Comparison of ENCODE assay signal across 8 mouse cellular contexts in genomic region chr17:25833961-25834594, GRCm38 (mm10). TPM values are rescaled to one million over a fixed set of nuclear protein-coding genes. Genes with fewer than 3 reads are reported as not detected.
DNase-seq lines count a peak whose midpoint lies in the region; ATAC-seq and TF ChIP-seq lines count a peak whose summit lies in the region.

No protein-coding gene starts in this region.

- peak overlapping the region; percentile 79 for H3K4me2 ChIP-seq in embryonic facial prominence, embryonic 12.5 days (replicated peaks)
- H3K4me2 ChIP-seq in hindbrain, embryonic 15.5 days = peak overlapping the region; percentile 92
- H3K4me2 ChIP-seq in liver, embryonic 14.5 days (ENCODE audit: low read depth) = peak overlapping the region; percentile 83
- peak overlapping the region; percentile 81 for H3K4me2 ChIP-seq in stomach, embryonic 16.5 days (ENCODE audit: low read depth, low read length)

- no peak for ATAC-seq in embryonic facial prominence, embryonic 12.5 days (ENCODE audit: insufficient number of reproducible peaks, insufficient read depth, low FRiP score, low TSS enrichment)
- no peak for ATAC-seq in hindbrain, embryonic 15.5 days (ENCODE audit: low FRiP score, low read depth)
- ATAC-seq in liver, embryonic 14.5 days (ENCODE audit: insufficient read depth) = no peak
- no peak for ATAC-seq in stomach, embryonic 16.5 days (ENCODE audit: insufficient read depth, low FRiP score)
- no peak for ATAC-seq in CD4-positive, CD25-positive, alpha-beta regulatory T cell, adult 4 months

- H3K4me3 ChIP-seq in embryonic facial prominence, embryonic 12.5 days = peak overlapping the region; percentile 69
- peak overlapping the region; percentile 57 for H3K4me3 ChIP-seq in hindbrain, embryonic 15.5 days
- H3K4me3 ChIP-seq in liver, embryonic 14.5 days (ENCODE audit: insufficient read depth in 1 of 2, low read depth in 2 of 2, low read length in 2 of 2) = peak overlapping the region; percentile 63 to 70
- H3K4me3 ChIP-seq in stomach, embryonic 16.5 days (replicated peaks; ENCODE audit: low read length) = peak overlapping the region; percentile 90

- peaks cover 42% of the 10 kb centered on the region for H3K36me3 ChIP-seq in embryonic facial prominence, embryonic 12.5 days
- H3K36me3 ChIP-seq in hindbrain, embryonic 15.5 days = peaks cover 19% of the 10 kb centered on the region
- H3K36me3 ChIP-seq in liver, embryonic 14.5 days (replicated peaks; ENCODE audit: control insufficient read depth, insufficient read depth, low read depth) = peaks cover 15% of the 10 kb centered on the region
- H3K36me3 ChIP-seq in stomach, embryonic 16.5 days (ENCODE audit: control insufficient read depth, insufficient read depth, low read length) = peaks cover 24% of the 10 kb centered on the region

- 39% methylated on average over 6 of the region's 6 CpGs for WGBS in embryonic facial prominence, embryonic 12.5 days
- 50% methylated on average over 6 of the region's 6 CpGs for WGBS in hindbrain, embryonic 15.5 days
- WGBS in liver, embryonic 14.5 days (ENCODE audit: insufficient replicate concordance) = 41% methylated on average over 6 of the region's 6 CpGs
- 11% methylated on average over 6 of the region's 6 CpGs for WGBS in stomach, embryonic 16.5 days

- no peaks in the 10 kb centered on the region for H3K9me3 ChIP-seq in embryonic facial prominence, embryonic 12.5 days
- H3K9me3 ChIP-seq in hindbrain, embryonic 15.5 days = no peaks in the 10 kb centered on the region
- no peaks in the 10 kb centered on the region for H3K9me3 ChIP-seq in liver, embryonic 14.5 days (ENCODE audit: control insufficient read depth, low read length)
- H3K9me3 ChIP-seq in stomach, embryonic 16.5 days (replicated peaks; ENCODE audit: control insufficient read depth, low read length) = no peaks in the 10 kb centered on the region

- H3K9ac ChIP-seq in embryonic facial prominence, embryonic 12.5 days = peak overlapping the region; percentile 87
- peak overlapping the region; percentile 70 for H3K9ac ChIP-seq in hindbrain, embryonic 15.5 days
- H3K9ac ChIP-seq in liver, embryonic 14.5 days (replicated peaks) = peak overlapping the region; percentile 66
- peak overlapping the region; percentile 90 for H3K9ac ChIP-seq in stomach, embryonic 16.5 days (ENCODE audit: low read length)

- no peak for TF ChIP-seq CTCF in liver, embryonic 14.5 days (IDR thresholded peaks at IDR 0.05; ENCODE audit: low read depth)

- TF ChIP-seq EP300 in liver, embryonic 14.5 days (IDR thresholded peaks at IDR 0.05; ENCODE audit: low read depth) = no peak

- DNase-seq in cerebellum, adult 11-12 months = peak; percentile 75
- no peak for DNase-seq in cerebellum, postnatal 36 days
- no peak for DNase-seq in liver, embryonic 14.5 days (ENCODE audit: low read depth in 3 of 3, low spot score in 3 of 3)
- DNase-seq in embryo, embryonic 10.5 days (ENCODE audit: low spot score) = no peak

- H3K4me1 ChIP-seq in embryonic facial prominence, embryonic 12.5 days = peaks cover 69% of the 10 kb centered on the region
- H3K4me1 ChIP-seq in hindbrain, embryonic 15.5 days (replicated peaks) = peaks cover 82% of the 10 kb centered on the region
- H3K4me1 ChIP-seq in liver, embryonic 14.5 days (replicated peaks; ENCODE audit: control insufficient read depth in 2 of 2, insufficient read depth in 2 of 2, low read length in 1 of 2) = peaks cover 9 to 17% of the 10 kb centered on the region in 2 experiments
- H3K4me1 ChIP-seq in stomach, embryonic 16.5 days (ENCODE audit: control insufficient read depth, insufficient read depth, low read length) = peaks cover 59% of the 10 kb centered on the region

- H3K27me3 ChIP-seq in embryonic facial prominence, embryonic 12.5 days = no peaks in the 10 kb centered on the region
- H3K27me3 ChIP-seq in hindbrain, embryonic 15.5 days = no peaks in the 10 kb centered on the region
- H3K27me3 ChIP-seq in liver, embryonic 14.5 days (ENCODE audit: control insufficient read depth, insufficient read depth, low read length) = no peaks in the 10 kb centered on the region
- H3K27me3 ChIP-seq in stomach, embryonic 16.5 days (ENCODE audit: control insufficient read depth, insufficient read depth, low read length) = no peaks in the 10 kb centered on the region

- peak overlapping the region; percentile 89 for H3K27ac ChIP-seq in embryonic facial prominence, embryonic 12.5 days
- peak overlapping the region; percentile 98 for H3K27ac ChIP-seq in hindbrain, embryonic 15.5 days (replicated peaks)
- H3K27ac ChIP-seq in liver, embryonic 14.5 days = peak overlapping the region; percentile 47
- H3K27ac ChIP-seq in stomach, embryonic 16.5 days (ENCODE audit: low read length) = peak overlapping the region; percentile 99

RNA-seq across cellular contexts. Expression of gene Stub1, which starts 0.9 kb away (rescaled TPM):
- polyA plus RNA-seq in embryonic facial prominence, embryonic 12.5 days (2016; fragmentation: Nextera tagmentation; extraction: Ambion mirVana) = 334 and 338 TPM in 2 replicates
- polyA plus RNA-seq in hindbrain, embryonic 15.5 days (2015; fragmentation: Nextera tagmentation; extraction: Ambion mirVana) = 358 and 382 TPM in 2 replicates
- 70.2 and 85.1 TPM in 2 replicates for polyA plus RNA-seq in liver, embryonic 14.5 days (2012; rRNA removed)
- 96.7 and 100 TPM in 2 replicates for polyA plus RNA-seq in liver, embryonic 14.5 days (2014; fragmentation: Nextera tagmentation; extraction: Ambion mirVana)
- polyA plus RNA-seq in stomach, embryonic 16.5 days (2015; fragmentation: Nextera tagmentation; extraction: Ambion mirVana) = 312 and 314 TPM in 2 replicates
- polyA plus RNA-seq in CD4-positive, CD25-positive, alpha-beta regulatory T cell, adult 4 months (2017; shearing (Covaris generic)) = 10 to 100 TPM; 75.1 to 75.2 TPM

RNA-seq across cellular contexts. Expression of gene Rhbdl1, which starts 3.0 kb away (rescaled TPM):
- polyA plus RNA-seq in embryonic facial prominence, embryonic 12.5 days (2016; fragmentation: Nextera tagmentation; extraction: Ambion mirVana) = 1.2 and 1.6 TPM in 2 replicates
- polyA plus RNA-seq in hindbrain, embryonic 15.5 days (2015; fragmentation: Nextera tagmentation; extraction: Ambion mirVana) = 51.9 and 56.8 TPM in 2 replicates
- polyA plus RNA-seq in liver, embryonic 14.5 days (2012; rRNA removed) = 1.5 and 2.0 TPM in 2 replicates
- polyA plus RNA-seq in liver, embryonic 14.5 days (2014; fragmentation: Nextera tagmentation; extraction: Ambion mirVana) = 0.35 and 0.58 TPM in 2 replicates
- 2.5 and 2.8 TPM in 2 replicates for polyA plus RNA-seq in stomach, embryonic 16.5 days (2015; fragmentation: Nextera tagmentation; extraction: Ambion mirVana)
- polyA plus RNA-seq in CD4-positive, CD25-positive, alpha-beta regulatory T cell, adult 4 months (2017; shearing (Covaris generic)) = not detected

RNA-seq across cellular contexts. Expression of gene Jmjd8, which starts 5.4 kb away (rescaled TPM):
- polyA plus RNA-seq in embryonic facial prominence, embryonic 12.5 days (2016; fragmentation: Nextera tagmentation; extraction: Ambion mirVana) = 53.9 and 57.0 TPM in 2 replicates
- 51.1 and 55.0 TPM in 2 replicates for polyA plus RNA-seq in hindbrain, embryonic 15.5 days (2015; fragmentation: Nextera tagmentation; extraction: Ambion mirVana)
- polyA plus RNA-seq in liver, embryonic 14.5 days (2012; rRNA removed) = 17.3 and 17.9 TPM in 2 replicates
- polyA plus RNA-seq in liver, embryonic 14.5 days (2014; fragmentation: Nextera tagmentation; extraction: Ambion mirVana) = 13.7 and 16.2 TPM in 2 replicates
- polyA plus RNA-seq in stomach, embryonic 16.5 days (2015; fragmentation: Nextera tagmentation; extraction: Ambion mirVana) = 56.7 and 58.1 TPM in 2 replicates
- polyA plus RNA-seq in CD4-positive, CD25-positive, alpha-beta regulatory T cell, adult 4 months (2017; shearing (Covaris generic)) = 10 to 100 TPM; 22.2 to 42.8 TPM

RNA-seq across cellular contexts. Expression of gene Gm20683, which starts 7.5 kb away (rescaled TPM):
- polyA plus RNA-seq in embryonic facial prominence, embryonic 12.5 days (2016; fragmentation: Nextera tagmentation; extraction: Ambion mirVana) = 1.5 and 2.4 TPM in 2 replicates
- 13.8 and 14.0 TPM in 2 replicates for polyA plus RNA-seq in hindbrain, embryonic 15.5 days (2015; fragmentation: Nextera tagmentation; extraction: Ambion mirVana)
- 3.3 and 6.9 TPM in 2 replicates for polyA plus RNA-seq in liver, embryonic 14.5 days (2012; rRNA removed)
- 0.43 TPM in 1 of 2 replicates, not detected in the other for polyA plus RNA-seq in liver, embryonic 14.5 days (2014; fragmentation: Nextera tagmentation; extraction: Ambion mirVana)
- polyA plus RNA-seq in stomach, embryonic 16.5 days (2015; fragmentation: Nextera tagmentation; extraction: Ambion mirVana) = 2.7 and 3.4 TPM in 2 replicates
- polyA plus RNA-seq in CD4-positive, CD25-positive, alpha-beta regulatory T cell, adult 4 months (2017; shearing (Covaris generic)) = 1 to 10 TPM in 1 of 2 experiments, under 1 TPM in 1; 0.79 to 1.7 TPM

RNA-seq across cellular contexts. Expression of gene Rhot2, which starts 10.6 kb away (rescaled TPM):
- polyA plus RNA-seq in embryonic facial prominence, embryonic 12.5 days (2016; fragmentation: Nextera tagmentation; extraction: Ambion mirVana) = 23.0 and 26.9 TPM in 2 replicates
- 15.1 and 16.6 TPM in 2 replicates for polyA plus RNA-seq in hindbrain, embryonic 15.5 days (2015; fragmentation: Nextera tagmentation; extraction: Ambion mirVana)
- 33.3 and 34.7 TPM in 2 replicates for polyA plus RNA-seq in liver, embryonic 14.5 days (2012; rRNA removed)
- 4.2 and 5.3 TPM in 2 replicates for polyA plus RNA-seq in liver, embryonic 14.5 days (2014; fragmentation: Nextera tagmentation; extraction: Ambion mirVana)
- polyA plus RNA-seq in stomach, embryonic 16.5 days (2015; fragmentation: Nextera tagmentation; extraction: Ambion mirVana) = 22.4 and 23.5 TPM in 2 replicates
- polyA plus RNA-seq in CD4-positive, CD25-positive, alpha-beta regulatory T cell, adult 4 months (2017; shearing (Covaris generic)) = 10 to 100 TPM; 19.1 to 47.0 TPM

Comparison
In these comparisons a context has a peak if more than half of its experiments do, and no peak if none do; other contexts are left out.
1. H3K27ac ChIP-seq: peak in every context shown above with its lines; median percentile 99 in stomach, embryonic 16.5 days; 98 in hindbrain, embryonic 15.5 days; 89 in embryonic facial prominence, embryonic 12.5 days; 47 in liver, embryonic 14.5 days.
2. RNA of gene Rhbdl1, which starts 3.0 kb away (polyA plus RNA-seq): 51.9 to 56.8 TPM in hindbrain, embryonic 15.5 days; 2.5 to 2.8 TPM in stomach, embryonic 16.5 days, 1.2 to 1.6 TPM in embryonic facial prominence, embryonic 12.5 days, 0.35 to 2.0 TPM in liver, embryonic 14.5 days and not detected in CD4-positive, CD25-positive, alpha-beta regulatory T cell, adult 4 months; every median in the first group is over 10 times any median in the second.
3. Peak in every context shown above with its lines, with median percentiles within 50 percentile points of each other: H3K4me2 ChIP-seq, H3K4me3 ChIP-seq and H3K9ac ChIP-seq.